Mouse (Mus musculus): ENCODE measurements at regions not wholly inside any gene's neighbourhood (a gene's known extent, or its start where the extent isn't known, plus 50 kb on each side); places are given as distances from the start of the nearest gene placed in this dataset.

DNA sequence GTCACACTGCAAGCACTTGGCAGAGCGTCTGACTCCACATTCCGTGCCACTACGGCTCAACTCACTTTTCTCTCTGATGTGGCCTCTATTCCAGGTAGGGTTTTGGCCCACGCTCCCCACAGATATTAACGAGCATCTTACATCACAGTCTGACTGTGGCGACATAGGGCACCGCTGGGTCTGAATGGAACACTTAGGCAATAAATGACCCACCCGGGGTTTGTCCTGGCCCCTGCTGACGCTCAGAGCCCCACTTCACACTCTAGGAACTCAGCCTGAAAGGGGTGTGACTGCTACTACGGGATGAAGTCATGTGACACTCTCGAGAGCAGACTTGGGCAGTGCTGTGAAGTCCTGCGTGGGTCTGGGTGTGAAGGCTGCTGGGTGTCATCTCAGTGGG, 475.9 kb downstream of the Zfp704 start:
- TF ChIP-seq CTCF (IDR thresholded peaks at IDR 0.05; ENCODE audit: insufficient read depth, low read length) (no peak), POLR2A (IDR thresholded peaks at IDR 0.05; ENCODE audit: borderline replicate concordance, extremely low read depth, low read depth, low read length) (no peak)
